Mouse (Mus musculus): Measurements from ENCODE around the gene Bcl9l. TPM values are rescaled to one million over a fixed set of nuclear protein-coding genes. Genes with fewer than 3 reads are reported as not detected.

Gene Bcl9l
- polyA plus RNA-seq, 1 experiment: 0.10 TPM

DNA sequence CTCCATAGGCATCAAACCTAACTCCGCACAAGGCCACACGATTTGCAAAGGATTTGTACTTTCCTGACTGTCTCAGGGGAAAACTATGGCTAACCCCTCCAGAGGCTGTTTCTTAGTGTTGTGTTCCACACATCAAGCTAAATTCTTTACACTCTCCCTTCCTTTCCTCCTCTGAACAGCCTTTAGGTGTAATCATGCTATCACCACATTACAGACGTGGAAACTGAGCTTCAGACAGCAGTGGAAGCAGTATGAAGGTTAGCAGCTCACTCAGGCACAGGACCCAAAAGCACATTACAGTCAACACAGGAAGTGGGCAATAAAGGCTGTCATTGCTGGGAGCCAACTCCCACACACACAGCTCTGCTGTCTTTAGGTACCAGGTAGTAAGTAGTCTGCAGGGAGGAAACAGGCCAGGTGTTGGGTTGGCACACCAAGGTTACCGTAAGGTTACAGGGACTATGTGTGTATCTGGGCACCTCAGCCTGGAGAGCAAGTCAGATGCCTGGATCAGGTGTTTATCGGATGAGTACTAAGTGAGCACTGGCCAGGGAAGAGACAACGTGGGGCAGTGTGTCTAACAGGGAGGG, 50.5 kb downstream of the Bcl9l start:
- TF ChIP-seq GATA1 (IDR thresholded peaks at IDR 0.05; ENCODE audit: low read length): no peak

DNA sequence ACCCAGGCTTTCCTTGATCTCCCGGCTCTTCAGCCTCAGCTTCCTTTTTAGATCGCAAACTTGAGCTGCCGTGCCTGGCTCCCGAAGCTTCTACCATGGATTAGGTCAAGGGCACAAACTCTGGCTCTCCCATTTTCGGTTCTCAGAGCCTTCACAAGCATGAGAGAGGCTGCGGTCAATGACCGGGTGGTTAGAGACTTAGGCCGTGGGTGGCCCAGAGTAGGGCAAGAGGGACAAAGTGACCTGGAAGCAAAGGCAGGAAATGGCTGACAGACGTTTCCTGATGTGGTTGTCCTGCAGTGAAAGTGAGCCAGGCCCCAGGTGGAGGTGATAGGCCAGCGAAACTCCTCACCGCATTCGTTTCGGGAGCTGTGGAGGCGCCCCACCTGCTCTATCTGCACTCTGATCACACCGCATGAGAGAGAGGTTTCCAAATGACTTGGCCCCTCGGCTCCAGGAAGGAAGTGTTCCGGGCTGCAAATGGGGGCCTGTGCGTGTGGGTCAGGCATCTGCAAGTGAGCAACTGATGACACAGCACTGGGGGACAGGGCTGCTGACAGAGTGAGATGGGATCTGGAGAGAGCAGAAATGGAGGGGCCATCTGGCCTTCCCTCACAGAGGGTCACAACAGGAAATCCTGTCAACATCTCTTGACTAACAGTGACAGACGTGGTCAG, 55.1 kb downstream of the Bcl9l start:
- no peak for TF ChIP-seq GATA1 (IDR thresholded peaks at IDR 0.05; ENCODE audit: low read length)

DNA sequence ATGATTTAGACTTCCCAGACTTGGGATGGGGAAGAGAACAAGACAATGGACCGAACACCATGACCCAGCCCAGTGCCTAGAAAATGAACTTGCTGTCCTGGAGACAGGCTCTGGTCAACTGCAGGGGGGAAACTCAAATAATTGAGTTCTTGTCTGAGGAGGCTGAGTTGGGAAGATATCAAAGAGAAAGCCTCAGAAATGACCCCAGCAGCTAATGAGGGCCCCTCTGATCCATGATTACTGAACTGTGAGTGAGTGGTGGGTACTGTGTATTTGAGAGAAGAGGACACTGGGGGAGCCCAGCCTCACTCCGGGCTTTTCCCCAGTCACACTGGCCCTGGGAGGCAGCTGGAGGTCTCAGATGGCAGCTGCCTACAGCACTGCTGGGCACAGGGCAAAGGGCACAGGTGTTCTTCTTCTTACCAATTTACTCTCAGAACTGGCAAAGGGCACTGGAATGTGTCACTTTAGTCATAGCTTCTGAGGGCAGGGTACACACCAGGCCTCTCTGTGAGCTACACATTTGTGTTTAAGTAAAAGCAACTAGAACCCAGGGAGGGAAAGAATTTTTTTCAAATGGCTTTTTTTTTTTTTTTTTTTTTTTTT, 57.3 kb downstream of the Bcl9l start:
- no peak for TF ChIP-seq GATA1 (IDR thresholded peaks at IDR 0.05; ENCODE audit: low read length)

DNA sequence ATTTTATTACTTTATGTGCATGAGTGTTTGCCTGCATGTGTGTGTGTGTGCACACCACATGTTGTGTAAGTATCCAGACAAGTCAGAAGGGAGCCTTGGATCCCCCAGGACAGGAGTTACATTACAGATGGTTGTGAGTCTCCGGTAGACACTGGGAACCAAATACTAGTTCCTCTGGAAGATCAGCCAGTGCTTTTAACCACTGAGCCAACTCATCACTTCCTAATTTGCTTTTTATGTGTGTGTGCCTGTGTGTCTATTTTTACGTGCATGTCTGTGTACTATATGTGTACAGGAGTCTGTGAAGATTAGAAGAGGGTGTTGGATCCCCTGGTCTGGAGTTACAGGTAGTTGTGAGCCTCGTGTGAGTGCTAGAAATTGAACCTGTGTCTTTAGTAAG, 58.1 kb downstream of the Bcl9l start:
- TF ChIP-seq GATA1 (IDR thresholded peaks at IDR 0.05; ENCODE audit: low read length): no peak

DNA sequence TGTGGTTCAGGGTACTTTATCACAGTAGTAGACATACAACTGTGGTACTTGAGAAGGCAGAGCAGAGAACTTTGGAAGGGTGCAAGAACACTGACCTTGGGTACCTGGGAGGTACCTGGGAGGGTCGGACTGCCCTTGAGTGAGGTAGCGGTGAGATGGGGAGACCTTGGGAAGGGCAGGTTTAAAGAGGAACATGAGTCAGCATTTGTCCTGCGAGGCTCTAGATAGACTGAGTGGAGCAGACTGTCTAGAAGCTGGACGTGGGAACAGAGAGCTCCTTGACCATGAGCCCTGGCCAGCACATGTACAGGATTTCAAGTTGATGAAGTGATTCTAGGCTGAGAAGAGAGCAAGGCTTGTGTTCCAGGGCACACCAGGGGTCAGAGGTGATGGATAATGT, 59.7 kb downstream of the Bcl9l start:
- TF ChIP-seq GATA1 (IDR thresholded peaks at IDR 0.05; ENCODE audit: low read length): no peak

DNA sequence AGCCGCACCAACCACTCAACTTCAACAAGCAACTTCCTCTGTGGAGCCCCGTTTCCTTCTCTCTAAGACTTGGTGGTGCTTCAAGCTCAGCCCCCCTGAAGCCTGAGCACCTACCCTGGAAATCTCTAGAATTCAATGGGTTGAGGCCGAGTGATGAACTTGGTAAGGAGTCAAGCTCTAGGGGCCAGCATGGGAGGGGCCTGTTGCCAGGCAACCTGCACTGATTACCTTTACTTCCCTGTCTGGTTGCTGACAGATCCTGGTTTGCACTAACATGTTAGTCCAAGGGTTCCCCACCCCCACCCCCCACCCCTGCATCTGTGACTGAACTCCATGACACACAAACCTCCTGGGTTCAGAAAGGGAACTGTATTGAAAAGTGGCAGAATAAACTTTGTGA, 62.4 kb downstream of the Bcl9l start:
- no peak for TF ChIP-seq GATA1 (IDR thresholded peaks at IDR 0.05; ENCODE audit: low read length)

DNA sequence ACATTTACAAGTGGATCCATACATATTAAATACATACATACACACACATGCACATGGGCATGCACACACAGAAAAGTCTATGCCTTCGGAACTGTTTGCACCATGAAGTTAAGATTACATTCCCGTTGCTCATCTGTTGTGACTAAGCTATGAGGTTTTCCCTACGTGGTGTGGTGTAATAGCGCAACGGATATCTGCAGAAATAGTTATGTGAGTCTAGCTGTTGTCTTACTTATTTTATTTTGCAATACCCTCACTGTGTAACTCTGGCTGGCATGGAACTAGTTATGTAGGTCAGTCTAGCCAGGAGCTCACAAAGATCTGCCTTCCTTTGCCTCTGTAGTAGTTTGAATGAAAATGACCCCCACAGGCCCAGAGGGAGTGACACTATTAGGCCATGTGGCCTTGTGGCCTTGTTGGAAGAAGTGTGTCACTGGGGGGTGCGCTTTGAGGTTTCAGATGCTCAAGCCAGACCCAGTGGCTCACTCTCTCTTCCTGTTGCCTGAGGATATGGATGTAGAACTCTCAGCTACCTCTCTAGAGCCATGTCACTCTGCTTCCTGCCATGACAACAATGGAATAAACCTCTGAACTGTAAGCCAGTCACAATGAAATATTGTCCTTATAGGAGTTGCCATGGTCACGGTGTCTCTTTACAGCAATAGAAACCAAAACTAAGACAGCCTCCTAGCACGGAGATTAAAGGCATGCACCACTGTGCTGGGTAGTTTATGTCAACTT, 66.0 kb downstream of the Bcl9l start:
- TF ChIP-seq GATA1 (IDR thresholded peaks at IDR 0.05; ENCODE audit: low read length): no peak

DNA sequence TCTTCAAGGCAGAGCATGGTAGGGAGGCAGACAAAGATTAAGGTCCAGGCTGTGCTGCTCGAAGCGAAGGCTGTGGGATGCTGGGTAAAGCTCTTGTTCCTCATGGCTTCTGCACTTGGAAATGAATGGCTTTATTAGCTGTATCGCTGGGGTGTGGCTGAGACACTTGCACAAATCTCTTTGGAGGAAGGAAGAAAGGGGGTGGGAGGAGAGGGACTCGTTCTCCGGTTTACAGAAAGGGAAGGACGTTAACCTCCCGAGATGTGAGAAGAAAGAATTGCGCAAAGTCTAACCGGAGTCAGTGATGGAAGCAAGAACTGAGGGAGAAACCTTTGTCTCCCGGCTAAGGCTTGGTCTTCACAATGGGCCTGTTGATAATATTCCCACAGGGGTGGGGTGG, 68.5 kb downstream of the Bcl9l start:
- TF ChIP-seq GATA1 (IDR thresholded peaks at IDR 0.05; ENCODE audit: low read length): no peak

DNA sequence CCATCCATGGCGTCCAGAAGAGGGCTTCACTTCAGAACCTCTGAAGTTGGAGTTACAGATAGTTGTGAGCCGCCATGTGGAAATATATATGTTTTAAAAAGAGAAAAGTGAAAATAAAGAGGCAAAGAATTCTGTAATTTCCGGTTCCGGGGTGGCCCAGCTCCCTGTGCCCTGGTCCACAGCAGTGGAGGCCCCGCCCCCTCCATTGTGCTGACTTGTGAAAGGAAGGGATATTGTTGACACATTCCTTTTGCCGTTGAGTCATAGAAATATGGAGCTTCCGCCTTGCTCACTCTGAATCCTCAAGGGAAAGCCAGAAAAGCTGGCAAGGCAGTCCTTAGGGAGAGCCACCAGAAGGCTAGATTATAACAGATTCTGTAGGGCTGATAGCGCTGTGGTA, 69.5 kb downstream of the Bcl9l start:
- TF ChIP-seq GATA1 (IDR thresholded peaks at IDR 0.05; ENCODE audit: low read length): no peak

Other genes starting within 250 kb of the Bcl9l start
- 15.4 and 18.5 TPM in 2 replicates for gene Cbl, start 248.8 kb upstream of the Bcl9l start, polyA plus RNA-seq (2012)
- gene Ccdc153, start 242.1 kb upstream of the Bcl9l start, polyA plus RNA-seq (2012): not detected in 2 replicates
- gene Pdzd3, start 231.4 kb upstream of the Bcl9l start, polyA plus RNA-seq (2012): not detected in 2 replicates
- gene Nlrx1, start 214.2 kb upstream of the Bcl9l start, polyA plus RNA-seq (2012): 0.02 TPM in 1 of 2 replicates, not detected in the other
- gene Abcg4, start 194.2 kb upstream of the Bcl9l start, polyA plus RNA-seq (2012): 15.6 and 18.4 TPM in 2 replicates
- 3.5 and 8.9 TPM in 2 replicates for gene Hinfp, start 177.2 kb upstream of the Bcl9l start, polyA plus RNA-seq (2012)
- gene C2cd2l, start 162.5 kb upstream of the Bcl9l start, polyA plus RNA-seq (2012): 42.9 and 52.2 TPM in 2 replicates
- 7.7 and 9.9 TPM in 2 replicates for gene Dpagt1, start 156.8 kb upstream of the Bcl9l start, polyA plus RNA-seq (2012)
- gene H2afx, start 148.1 kb upstream of the Bcl9l start, polyA plus RNA-seq (2012): 682 and 860 TPM in 2 replicates
- gene Hmbs, start 138.6 kb upstream of the Bcl9l start, polyA plus RNA-seq (2012): 139 and 142 TPM in 2 replicates
- gene Vps11, start 121.2 kb upstream of the Bcl9l start, polyA plus RNA-seq (2012): 6.0 and 8.8 TPM in 2 replicates
- gene Hyou1, start 103.3 kb upstream of the Bcl9l start, polyA plus RNA-seq (2012): 28.0 and 36.3 TPM in 2 replicates
- 17.1 and 21.2 TPM in 2 replicates for gene Slc37a4, start 86.0 kb upstream of the Bcl9l start, polyA plus RNA-seq (2012)
- gene Rps25, start 75.7 kb upstream of the Bcl9l start, polyA plus RNA-seq (2012): 151 and 177 TPM in 2 replicates
- gene Trappc4, start 75.2 kb upstream of the Bcl9l start, polyA plus RNA-seq (2012): 7.9 and 13.5 TPM in 2 replicates
- 8.0 and 11.8 TPM in 2 replicates for gene Ccdc84, start 64.3 kb upstream of the Bcl9l start, polyA plus RNA-seq (2012)
- not detected in 2 replicates for gene Foxr1, start 41.7 kb upstream of the Bcl9l start, polyA plus RNA-seq (2012)
- not detected in 2 replicates for gene Upk2, start 27.8 kb upstream of the Bcl9l start, polyA plus RNA-seq (2012)
- not detected in 2 replicates for gene Cxcr5, start 79.1 kb downstream of the Bcl9l start, polyA plus RNA-seq (2012)
- gene Ddx6, start 122.1 kb downstream of the Bcl9l start, polyA plus RNA-seq (2012): 21.7 and 25.6 TPM in 2 replicates
- not detected in 2 replicates for gene Treh, start 190.4 kb downstream of the Bcl9l start, polyA plus RNA-seq (2012)

Measured in G1E-ER4 (cell line).